Mouse (Mus musculus) intestine, postnatal 0 days (tissue): Measurements from ENCODE around the gene Cyb5d1. TPM values are rescaled to one million over a fixed set of nuclear protein-coding genes. Genes with fewer than 3 reads are reported as not detected.
A peak's percentile ranks its signal among the peaks of the same experiment; 100 is the strongest.

Experiments used
- ATAC-seq: fragments of 200-750 bp; cut with Nextera tagmentation; 2 replicates; pipeline ENCODE4 v1.8.0; 2017; ENCODE audit warnings: mild to moderate bottlenecking, moderate TSS enrichment, moderate library complexity
- H3K27ac ChIP-seq: fragments of 300-500 bp; sonication (generic); 2 replicates; pipeline ENCODE4 v1.5.1; 2014; ENCODE audit warnings: mild to moderate bottlenecking, low read depth, low read length, moderate library complexity
- H3K27me3 ChIP-seq: fragments of 300-500 bp; sonication (generic); replicated peaks from 2 replicates; pipeline ENCODE4 v1.6.1; 2014; ENCODE audit warnings: low read length, mixed read lengths; ENCODE audit not compliant: control insufficient read depth, insufficient read depth
- H3K36me3 ChIP-seq: fragments of 300-500 bp; sonication (generic); 2 replicates; pipeline ENCODE4 v1.6.1; 2014; ENCODE audit warnings: mild to moderate bottlenecking, moderate library complexity; ENCODE audit not compliant: control insufficient read depth, insufficient read depth
- H3K4me1 ChIP-seq: fragments of 300-500 bp; sonication (generic); replicated peaks from 2 replicates; pipeline ENCODE4 v1.6.1; 2014; ENCODE audit warnings: antibody characterized with exemption, low read length, mixed read lengths; ENCODE audit not compliant: control insufficient read depth, insufficient read depth
- H3K4me2 ChIP-seq: fragments of 300-500 bp; sonication (generic); replicated peaks from 2 replicates; pipeline ENCODE4 v1.6.1; 2014; ENCODE audit warnings: low read depth, mild to moderate bottlenecking, moderate library complexity
- H3K4me3 ChIP-seq: fragments of 300-500 bp; sonication (generic); 2 replicates; pipeline ENCODE4 v1.5.1; 2014; ENCODE audit warnings: low read depth, low read length
- H3K9ac ChIP-seq: fragments of 300-500 bp; sonication (generic); 2 replicates; pipeline ENCODE4 v1.6.1; 2014; ENCODE audit warnings: mild to moderate bottlenecking, low read depth, low read length
- H3K9me3 ChIP-seq: fragments of 300-500 bp; sonication (generic); 2 replicates; pipeline ENCODE4 v1.6.1; 2016; ENCODE audit warnings: mixed run types; ENCODE audit not compliant: control insufficient read depth
- CTCF ChIP-seq: sonication (generic); IDR thresholded peaks from 2 replicates; pipeline ENCODE4 v1.5.1; 2016; ENCODE audit warnings: low read depth, mild to moderate bottlenecking, control low read depth, antibody characterized with exemption, moderate library complexity
- WGBS: fragments of 180-500 bp; shearing (Covaris S2); extraction: QIAGEN DNeasy Blood & Tissue Kit; methylation state at CpG from one replicate; pipeline ENCODE4 v1.1.7; 2014; 5-methylcytosine and 5-hydroxymethylcytosine counted together
- polyA plus RNA-seq: library from polyadenylated mRNA; unstranded; fragments of >200 nt; fragmentation: Nextera tagmentation; extraction: Ambion mirVana; gene quantifications from 2 replicates; pipeline ENCODE4 v1.2.1, GENCODE M21; 2015

Cyb5d1 gene
- polyA plus RNA-seq, 1 experiment from 2014 or later = 8.9 TPM

GRCm38 (mm10) chr11:69414421-69415326 is 19.2 kb upstream of the Cyb5d1 start:
- TF ChIP-seq CTCF = no peak
- 24% methylated on average over 4 of the region's 4 CpGs for WGBS

GRCm38 (mm10) chr11:69413221-69414181 is 18.1 kb upstream of the Cyb5d1 start, which contains the start of gene Kdm6b:
Gene Kdm6b, minus strand, starts transcription at chr11:69413675.
- H3K9me3 ChIP-seq = no peaks in the 10 kb centered on the region
- H3K27ac ChIP-seq = peak within 1 kb of the TSS; percentile 98
- peak; percentile 35; the same call in 1 of the 2 replicates for TF ChIP-seq CTCF
- H3K9ac ChIP-seq = peak within 1 kb of the TSS; percentile 7; the same call in 1 of the 2 replicates
- WGBS = 26% methylated on average over 12 of the region's 12 CpGs
- no peaks in the 10 kb centered on the region; the same call in 1 of the 2 replicates for H3K36me3 ChIP-seq
- no peaks in the 10 kb centered on the region for H3K27me3 ChIP-seq
- H3K4me2 ChIP-seq = peak within 1 kb of the TSS; percentile 86
- ATAC-seq = no peak
- peak within 1 kb of the TSS; percentile 7; the same call in 1 of the 2 replicates for H3K4me3 ChIP-seq
- H3K4me1 ChIP-seq = peaks cover 16% of the 10 kb centered on the region

More at GRCm38 (mm10) chr11:69414421-69415326, 19.2 kb upstream of the Cyb5d1 start:
- no peaks in the 10 kb centered on the region for H3K27me3 ChIP-seq
- H3K9ac ChIP-seq = peak overlapping the region; percentile 60
- peak overlapping the region; percentile 93 for H3K27ac ChIP-seq
- H3K4me1 ChIP-seq = peaks cover 16% of the 10 kb centered on the region
- no peaks in the 10 kb centered on the region; the same call in 1 of the 2 replicates for H3K36me3 ChIP-seq
- no peaks in the 10 kb centered on the region for H3K9me3 ChIP-seq
- peak overlapping the region; percentile 86 for H3K4me2 ChIP-seq
- no peak for ATAC-seq
- H3K4me3 ChIP-seq = peak overlapping the region; percentile 47

GRCm38 (mm10) chr11:69412548-69412947 is 17.1 kb upstream of the Cyb5d1 start:
- H3K4me3 ChIP-seq = no peak overlapping the region
- H3K9ac ChIP-seq = no peak overlapping the region

GRCm38 (mm10) chr11:69411538-69412203 is 16.2 kb upstream of the Cyb5d1 start:
- H3K36me3 ChIP-seq = peaks cover 14% of the 10 kb centered on the region
- ATAC-seq = peak; percentile 39
- TF ChIP-seq CTCF = no peak; the same call in 1 of the 2 replicates
- H3K4me1 ChIP-seq = peaks cover 13% of the 10 kb centered on the region
- peak overlapping the region; percentile 98 for H3K27ac ChIP-seq
- no peaks in the 10 kb centered on the region for H3K27me3 ChIP-seq
- peak overlapping the region; percentile 78 for H3K4me2 ChIP-seq
- under 1% methylated on average over 38 of the region's 39 CpGs for WGBS
- peak overlapping the region; percentile 90 for H3K9ac ChIP-seq
- H3K4me3 ChIP-seq = peak overlapping the region; percentile 80
- no peaks in the 10 kb centered on the region for H3K9me3 ChIP-seq

More at GRCm38 (mm10) chr11:69412548-69412947, 17.1 kb upstream of the Cyb5d1 start:
- Histone ChIP-seq H3K4me1 (peaks cover 16% of the 10 kb centered on the region), H3K4me2 (no peak overlapping the region; the same call in 1 of the 2 replicates), H3K9me3 (no peaks in the 10 kb centered on the region), H3K27ac (peak overlapping the region; percentile 98), H3K36me3 (peaks cover 5% of the 10 kb centered on the region), H3K27me3 (no peaks in the 10 kb centered on the region)
- ATAC-seq = no peak
- TF ChIP-seq CTCF = no peak
- WGBS = 56% methylated on average over 7 of the region's 7 CpGs

GRCm38 (mm10) chr11:69411073-69411535 is 15.7 kb upstream of the Cyb5d1 start:
- H3K27ac ChIP-seq = peak overlapping the region; percentile 98
- TF ChIP-seq CTCF = no peak
- peaks cover 11% of the 10 kb centered on the region for H3K4me1 ChIP-seq
- H3K4me2 ChIP-seq = peak overlapping the region; percentile 78
- H3K9ac ChIP-seq = peak overlapping the region; percentile 90
- under 1% methylated on average over 26 of the region's 26 CpGs for WGBS
- peak overlapping the region; percentile 80 for H3K4me3 ChIP-seq
- H3K36me3 ChIP-seq = peaks cover 19% of the 10 kb centered on the region
- peak; percentile 64 for ATAC-seq
- no peaks in the 10 kb centered on the region for H3K9me3 ChIP-seq
- H3K27me3 ChIP-seq = no peaks in the 10 kb centered on the region
